Comparison of ENCODE assay signal across 13 mouse cellular contexts in the genomic region with DNA sequence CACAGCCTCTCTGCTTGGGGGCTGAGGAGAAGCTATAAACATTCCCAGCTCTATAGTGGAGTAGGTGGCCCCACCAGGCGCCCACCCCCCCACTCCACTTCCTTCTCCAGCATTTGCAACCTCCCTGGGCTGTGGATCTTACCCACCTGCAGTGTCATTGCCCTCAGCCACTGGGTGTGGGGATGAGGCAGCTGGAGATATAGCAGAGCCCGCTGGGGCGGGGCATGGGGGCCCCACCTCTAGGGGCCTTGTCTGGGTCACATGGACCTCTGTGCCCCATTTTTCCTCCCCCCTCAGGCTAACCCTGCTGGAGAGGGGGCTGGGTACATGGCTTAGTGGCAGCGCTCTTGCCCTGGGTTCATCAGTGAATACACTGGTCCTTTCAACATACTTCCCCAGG. TPM values are rescaled to one million over a fixed set of nuclear protein-coding genes. Genes with fewer than 3 reads are reported as not detected.
DNase-seq lines count a peak whose midpoint lies in the region; ATAC-seq and TF ChIP-seq lines count a peak whose summit lies in the region.
"Had no signal": no experiment of that assay in that cellular context is flagged by ENCODE, and none has a peak within 500 bp of the region (broad histone marks: within the 10 kb centered on the region; RNA-seq: fewer than 3 reads in every experiment).

Gene Grifin, minus strand, starts transcription at position 176 of the 400 bp plus-strand sequence.

- peak within 1 kb of the TSS; percentile 19; the same call in 1 of the 2 replicates for H3K27ac ChIP-seq in heart, embryonic 16.5 days (ENCODE audit: low read length)
- peak within 1 kb of the TSS; percentile 73 for H3K27ac ChIP-seq in liver, embryonic 13.5 days

- H3K4me1 ChIP-seq in heart, embryonic 16.5 days (ENCODE audit: control insufficient read depth, insufficient read depth, low read length) = peaks cover 17% of the 10 kb centered on the region
- H3K4me1 ChIP-seq in G1E (ENCODE audit: insufficient read depth, low read depth, low read length) = peaks cover 6% of the 10 kb centered on the region; the same call in 1 of the 2 replicates
- peaks cover 58% of the 10 kb centered on the region for H3K4me1 ChIP-seq in liver, embryonic 13.5 days (replicated peaks)

- 83% methylated on average over 4 of the region's 4 CpGs for WGBS in heart, embryonic 16.5 days
- WGBS in liver, embryonic 13.5 days (ENCODE audit: insufficient replicate concordance) = 41% methylated on average over 4 of the region's 4 CpGs

- no peaks in the 10 kb centered on the region for H3K27me3 ChIP-seq in heart, embryonic 16.5 days (ENCODE audit: control insufficient read depth, insufficient read depth, low read length)
- peaks cover 33% of the 10 kb centered on the region for H3K27me3 ChIP-seq in G1E (ENCODE audit: insufficient read depth, low read length)
- H3K27me3 ChIP-seq in liver, embryonic 13.5 days = no peaks in the 10 kb centered on the region
- H3K27me3 ChIP-seq: neural tube, embryonic 15.5 days had no signal

- H3K4me3 ChIP-seq in heart, embryonic 16.5 days (ENCODE audit: low read length) = no peak within 1 kb of the TSS
- no peak within 1 kb of the TSS for H3K4me3 ChIP-seq in G1E (ENCODE audit: low read depth, low read length)
- peak within 1 kb of the TSS; percentile 11; the same call in 1 of the 2 replicates for H3K4me3 ChIP-seq in liver, embryonic 13.5 days (replicated peaks)
- H3K4me3 ChIP-seq: megakaryocyte, embryonic 14.5 days; neural tube, embryonic 15.5 days had no signal

- H3K4me2 ChIP-seq in heart, embryonic 16.5 days (ENCODE audit: low read depth, low read length) = no peak within 1 kb of the TSS
- H3K4me2 ChIP-seq in liver, embryonic 13.5 days = peak within 1 kb of the TSS; percentile 57
- H3K4me2 ChIP-seq: neural tube, embryonic 15.5 days had no signal

- no peak for TF ChIP-seq CTCF in G1E (IDR thresholded peaks at IDR 0.05; ENCODE audit: low read depth, low read length)

- H3K36me3 ChIP-seq in heart, embryonic 16.5 days (ENCODE audit: control insufficient read depth, insufficient read depth) = no peaks in the 10 kb centered on the region
- no peaks in the 10 kb centered on the region for H3K36me3 ChIP-seq in G1E (replicated peaks)
- no peaks in the 10 kb centered on the region for H3K36me3 ChIP-seq in liver, embryonic 13.5 days
- H3K36me3 ChIP-seq: neural tube, embryonic 15.5 days had no signal

- no peaks in the 10 kb centered on the region for H3K9me3 ChIP-seq in heart, embryonic 16.5 days (replicated peaks; ENCODE audit: control insufficient read depth, low read length)
- H3K9me3 ChIP-seq in G1E (replicated peaks) = no peaks in the 10 kb centered on the region
- H3K9me3 ChIP-seq in liver, embryonic 13.5 days (replicated peaks) = no peaks in the 10 kb centered on the region
- H3K9me3 ChIP-seq: megakaryocyte, embryonic 14.5 days; neural tube, embryonic 15.5 days had no signal

- ATAC-seq in heart, embryonic 16.5 days (replicated peaks; ENCODE audit: extremely low read depth, insufficient read depth, low FRiP score) = no peak
- ATAC-seq in G1E (ENCODE audit: extremely low read depth, insufficient number of reproducible peaks, low FRiP score, poor library complexity, severe bottlenecking) = peak; percentile 37; the same call in 1 of the 2 replicates
- peak; percentile 92 for ATAC-seq in liver, embryonic 13.5 days (ENCODE audit: low read depth)

- DNase-seq in heart, postnatal 4 days = no peak
- DNase-seq in G1E (ENCODE audit: low spot score) = no peak
- peak; percentile 30 for DNase-seq in c-Kit-negative CD71-positive TER-119-positive erythroid progenitor cells, embryonic 14.5 days (ENCODE audit: low read depth, low spot score)
- DNase-seq in liver, embryonic 13.5 days = peak; percentile 67
- DNase-seq in urinary bladder, postnatal 14 days (ENCODE audit: low spot score) = no peak
- DNase-seq in adrenal gland, postnatal 25 days = no peak

- no peak within 1 kb of the TSS; the same call in 1 of the 2 replicates for H3K9ac ChIP-seq in heart, embryonic 16.5 days (ENCODE audit: low read length)
- peak within 1 kb of the TSS; percentile 53 for H3K9ac ChIP-seq in liver, embryonic 13.5 days
- H3K9ac ChIP-seq: neural tube, embryonic 15.5 days had no signal

RNA-seq across cellular contexts. Expression of gene Grifin, which starts in this region (rescaled TPM):
- polyA plus RNA-seq in heart, embryonic 16.5 days (2015; fragmentation: Nextera tagmentation; extraction: Ambion mirVana) = 0.79 and 0.98 TPM in 2 replicates
- total RNA-seq in heart, postnatal 4 days (2021) = not detected
- total RNA-seq in G1E (2014; fragmentation: Nextera tagmentation) (not detected in 2 replicates), G1E (2017) (not detected in 2 replicates)
- polyA plus RNA-seq in G1E (2012) = not detected in 2 replicates
- 4.6 and 4.9 TPM in 2 replicates for polyA plus RNA-seq in liver, embryonic 13.5 days (2015; fragmentation: Nextera tagmentation; extraction: Ambion mirVana)
- not detected in 2 replicates for total RNA-seq in adrenal gland, postnatal 25 days (2021)
- total RNA-seq: adrenal gland, postnatal 10 days; gastrocnemius, postnatal 4 days; liver, adult 2 months; MEL had no signal
- polyA plus RNA-seq: liver, adult 2 months; neural tube, embryonic 15.5 days had no signal

Comparison
In these comparisons a context has a peak if more than half of its experiments do, and no peak if none do; other contexts are left out.
1. Peak in ATAC-seq in G1E; RNA of the gene not detected or under 1 TPM.
2. DNase-seq: peak in c-Kit-negative CD71-positive TER-119-positive erythroid progenitor cells, embryonic 14.5 days (single experiment) and liver, embryonic 13.5 days (single experiment); none in heart, postnatal 4 days (single experiment), G1E (single experiment), urinary bladder, postnatal 14 days (single experiment) and adrenal gland, postnatal 25 days (single experiment).